Mouse (Mus musculus) ES-Bruce4 (cell line): Measurements from ENCODE around the gene Gm3543.
"Not testable (repeated sequence)": the region's sequence is repeated elsewhere in the genome, so short reads cannot be mapped to it uniquely, and the experiment has no call there.

ENCODE experiments used
- CTCF ChIP-seq: IDR thresholded peaks from one replicate; pipeline ENCODE4 v1.8.1; 2011; ENCODE audit warnings: low read depth, low read length
- EP300 ChIP-seq: IDR thresholded peaks from 2 replicates; pipeline ENCODE4 v1.6.1; 2011; ENCODE audit warnings: low read depth, low read length; ENCODE audit not compliant: insufficient read depth
- POLR2A ChIP-seq: IDR thresholded peaks from one replicate; pipeline ENCODE4 v1.8.1; 2011; ENCODE audit warnings: low read length; ENCODE audit not compliant: insufficient read depth

- not testable (repeated sequence) for TF ChIP-seq POLR2A, CTCF, EP300
Observed at GRCm38 (mm10) chr14:41983225-41983624, at the start of gene Gm3543.
